Mouse (Mus musculus) hindbrain, embryonic 12.5 days (tissue): ENCODE results near the gene Irf1. TPM values are rescaled to one million over a fixed set of nuclear protein-coding genes. Genes with fewer than 3 reads are reported as not detected.

Experiments
- ATAC-seq: fragments of 200-750 bp; cut with Nextera tagmentation; 2 replicates; pipeline ENCODE4 v1.8.0; 2017; ENCODE audit warnings: moderate TSS enrichment; ENCODE audit not compliant: low FRiP score
- H3K27ac ChIP-seq: fragments of 300-500 bp; sonication (generic); 2 replicates; pipeline ENCODE4 v1.5.1; 2016; ENCODE audit warnings: mild to moderate bottlenecking
- H3K27me3 ChIP-seq: fragments of 300-500 bp; sonication (generic); 2 replicates; pipeline ENCODE4 v1.6.1; 2016; ENCODE audit warnings: mild to moderate bottlenecking
- H3K36me3 ChIP-seq: fragments of 300-500 bp; sonication (generic); 2 replicates; pipeline ENCODE4 v1.6.1; 2016; ENCODE audit warnings: mild to moderate bottlenecking
- H3K4me1 ChIP-seq: fragments of 300-500 bp; sonication (generic); 2 replicates; pipeline ENCODE4 v1.6.1; 2016
- H3K4me2 ChIP-seq: fragments of 300-500 bp; sonication (generic); replicated peaks from 2 replicates; pipeline ENCODE4 v1.6.1; 2016; ENCODE audit warnings: mild to moderate bottlenecking
- H3K4me3 ChIP-seq: fragments of 300-500 bp; sonication (generic); 2 replicates; pipeline ENCODE4 v1.5.1; 2016; ENCODE audit warnings: mild to moderate bottlenecking
- H3K9ac ChIP-seq: fragments of 300-500 bp; sonication (generic); 2 replicates; pipeline ENCODE4 v1.6.1; 2016; ENCODE audit warnings: mild to moderate bottlenecking, moderate library complexity
- H3K9me3 ChIP-seq: fragments of 300-500 bp; sonication (generic); replicated peaks from 2 replicates; pipeline ENCODE4 v1.6.1; 2016; ENCODE audit warnings: mild to moderate bottlenecking
- WGBS: fragments of 180-500 bp; shearing (Covaris S2); methylation state at CpG from one replicate; pipeline ENCODE4 v1.1.7; 2016; 5-methylcytosine and 5-hydroxymethylcytosine counted together
- microRNA-seq: library from miRNA; unstranded; fragments of <30 nt; microRNA quantifications from one replicate; pipeline ENCODE4, GENCODE M21; 2017
- polyA plus RNA-seq: library from polyadenylated mRNA; unstranded; fragments of >200 nt; fragmentation: Nextera tagmentation; extraction: Ambion mirVana; gene quantifications from 2 replicates; pipeline ENCODE4 v1.2.1, GENCODE M21; 2016

Irf1 gene
- polyA plus RNA-seq, 1 experiment from 2014 or later: 4.1 TPM

GRCm38 (mm10) chr11:53821230-53821944, 51.6 kb downstream of the Irf1 start:
- no peak overlapping the region for H3K9ac ChIP-seq
- no peaks in the 10 kb centered on the region for H3K9me3 ChIP-seq
- H3K27me3 ChIP-seq: no peaks in the 10 kb centered on the region
- H3K4me1 ChIP-seq: no peaks in the 10 kb centered on the region
- H3K36me3 ChIP-seq: no peaks in the 10 kb centered on the region
- no peak overlapping the region for H3K4me2 ChIP-seq
- WGBS: 81% methylated on average over 11 of the region's 11 CpGs
- ATAC-seq: no peak
- H3K27ac ChIP-seq: no peak overlapping the region
- H3K4me3 ChIP-seq: no peak overlapping the region

GRCm38 (mm10) chr11:53821945-53822338, 52.1 kb downstream of the Irf1 start:
- H3K36me3 ChIP-seq: no peaks in the 10 kb centered on the region
- 92% methylated on average over 3 of the region's 3 CpGs for WGBS
- no peaks in the 10 kb centered on the region for H3K9me3 ChIP-seq
- ATAC-seq: no peak
- no peaks in the 10 kb centered on the region for H3K4me1 ChIP-seq
- no peak overlapping the region for H3K4me2 ChIP-seq
- no peak overlapping the region for H3K4me3 ChIP-seq
- H3K9ac ChIP-seq: no peak overlapping the region
- H3K27me3 ChIP-seq: no peaks in the 10 kb centered on the region
- H3K27ac ChIP-seq: no peak overlapping the region

- Histone ChIP-seq H3K4me3 (no peak overlapping the region), H3K4me2 (no peak overlapping the region), H3K4me1 (no peaks in the 10 kb centered on the region), H3K9ac (no peak overlapping the region), H3K27ac (no peak overlapping the region), H3K36me3 (no peaks in the 10 kb centered on the region), H3K9me3 (no peaks in the 10 kb centered on the region), H3K27me3 (no peaks in the 10 kb centered on the region)
- WGBS: 88% methylated on average over 4 of the region's 4 CpGs
- ATAC-seq: no peak
These were observed 55.6 kb downstream of the Irf1 start for GRCm38 (mm10) chr11:53825409-53825808.

Small RNAs within 50 kb of the gene (microRNA-seq; reads per million reads assigned to microRNA genes)
- not detected for gene Mir7671

Other genes with a start within 250 kb of the Irf1 start
- 155 and 160 TPM in 2 replicates for gene Kif3a, start 202.6 kb upstream of the Irf1 start, polyA plus RNA-seq
- gene Il4, start 151.3 kb upstream of the Irf1 start, polyA plus RNA-seq: 1.8 and 2.3 TPM in 2 replicates
- gene Il13, start 135.3 kb upstream of the Irf1 start, polyA plus RNA-seq: not detected in 2 replicates
- gene Rad50, start 62.7 kb upstream of the Irf1 start, polyA plus RNA-seq: 18.5 and 21.4 TPM in 2 replicates
- gene Il5, start 49.2 kb upstream of the Irf1 start, polyA plus RNA-seq: not detected in 2 replicates
- not detected in 2 replicates for gene Gm17334, start 3.2 kb downstream of the Irf1 start, polyA plus RNA-seq
- 0.50 TPM in 1 of 2 replicates, not detected in the other for gene Gm12216, start 89.2 kb downstream of the Irf1 start, polyA plus RNA-seq
- 7.9 and 8.5 TPM in 2 replicates for gene Slc22a5, start 121.6 kb downstream of the Irf1 start, polyA plus RNA-seq
- 2.1 and 3.6 TPM in 2 replicates for gene Slc22a21, start 210.3 kb downstream of the Irf1 start, polyA plus RNA-seq